Mouse (Mus musculus) thymus, adult 2 months (tissue): ENCODE data around the gene Tlk1. TPM values are rescaled to one million over a fixed set of nuclear protein-coding genes. Genes with fewer than 3 reads are reported as not detected.

Experiments
- DNase-seq: peaks from one replicate; pipeline ENCODE4 v3.0.0; 2021
- H3K27ac ChIP-seq: fragments of 200-500 bp; 2 replicates; pipeline ENCODE4 v1.5.1; 2012; ENCODE audit warnings: low read length, control low read depth; ENCODE audit not compliant: control insufficient read depth, insufficient read depth
- H3K27me3 ChIP-seq: fragments of 200-500 bp; 2 replicates; pipeline ENCODE4 v1.6.1; 2012; ENCODE audit warnings: mild to moderate bottlenecking, low read length, moderate library complexity, mixed read lengths; ENCODE audit not compliant: control insufficient read depth, insufficient read depth
- H3K36me3 ChIP-seq: fragments of 200-500 bp; 2 replicates; pipeline ENCODE4 v1.6.1; 2012; ENCODE audit warnings: mild to moderate bottlenecking, low read length, moderate library complexity; ENCODE audit not compliant: control insufficient read depth, insufficient read depth
- H3K4me1 ChIP-seq: fragments of 200-500 bp; replicated peaks from 2 replicates; pipeline ENCODE4 v1.6.1; 2012; ENCODE audit warnings: low read length; ENCODE audit not compliant: control insufficient read depth, insufficient read depth
- H3K4me3 ChIP-seq: fragments of 200-500 bp; 2 replicates; pipeline ENCODE4 v1.5.1; 2012; ENCODE audit warnings: mild to moderate bottlenecking, low read length, control low read depth, moderate library complexity; ENCODE audit not compliant: control insufficient read depth, insufficient read depth
- CTCF ChIP-seq: fragments of 200-500 bp; IDR thresholded peaks from 2 replicates; pipeline ENCODE4 v1.5.1; 2012; ENCODE audit warnings: mild to moderate bottlenecking, control low read depth, low read length, moderate library complexity, borderline replicate concordance; ENCODE audit not compliant: control insufficient read depth, poor library complexity, insufficient read depth; ENCODE audit errors: extremely low read depth
- POLR2A ChIP-seq: fragments of 200-500 bp; IDR thresholded peaks from 2 replicates; pipeline ENCODE4 v1.6.1; 2012; ENCODE audit warnings: mild to moderate bottlenecking, low read length, control low read depth, moderate library complexity; ENCODE audit not compliant: control insufficient read depth, poor library complexity, insufficient read depth; ENCODE audit errors: extremely low read depth
- WGBS: fragments of 180-500 bp; shearing (Covaris S2); methylation state at CpG from one replicate; pipeline ENCODE4 v1.1.7; 2018; 5-methylcytosine and 5-hydroxymethylcytosine counted together
- polyA plus RNA-seq: library from polyadenylated mRNA; depleted of rRNA; stranded (reverse); fragments of >200 nt; gene quantifications from 2 replicates; pipeline ENCODE4 v1.2.3, GENCODE M21; 2012

Tlk1 gene
- polyA plus RNA-seq, 1 experiment, result 25.4 TPM

DNA sequence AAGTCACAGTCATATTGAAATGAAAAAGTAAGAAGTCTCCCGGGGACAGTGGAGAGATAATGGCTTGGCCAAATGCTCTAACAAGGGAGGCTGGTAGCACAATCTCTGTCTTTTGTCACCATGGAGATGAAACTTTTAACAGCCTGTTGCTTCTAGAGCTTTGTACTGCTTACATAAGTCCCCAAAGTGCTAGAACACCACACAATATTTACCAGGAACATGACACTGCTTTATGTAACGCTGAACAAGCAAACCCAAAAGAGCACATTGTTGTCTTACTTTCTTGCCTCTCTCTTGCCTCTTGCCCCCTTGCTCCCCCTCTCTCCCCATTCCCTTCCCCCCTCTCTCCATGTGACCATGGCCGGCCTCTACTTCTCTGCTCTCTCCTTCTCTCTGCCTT lies 41.7 kb upstream of the Tlk1 start:
- H3K4me3 ChIP-seq, result no peak overlapping the region
- no peak for TF ChIP-seq POLR2A
- TF ChIP-seq CTCF, result no peak
- peaks cover 11% of the 10 kb centered on the region for H3K4me1 ChIP-seq
- WGBS, result 92% methylated on average over 3 of the region's 3 CpGs
- no peak for DNase-seq
- no peaks in the 10 kb centered on the region; the same call in 1 of the 2 replicates for H3K27me3 ChIP-seq
- no peaks in the 10 kb centered on the region for H3K36me3 ChIP-seq
- H3K27ac ChIP-seq, result no peak overlapping the region

GRCm38 (mm10) chr2:70862881-70863280 lies 37.4 kb upstream of the Tlk1 start:
- WGBS, result 96% methylated on average over 5 of the region's 5 CpGs
- Histone ChIP-seq H3K4me3 (no peak overlapping the region), H3K36me3 (no peaks in the 10 kb centered on the region), H3K27me3 (no peaks in the 10 kb centered on the region; the same call in 1 of the 2 replicates), H3K27ac (no peak overlapping the region), H3K4me1 (no peaks in the 10 kb centered on the region)
- no peak for DNase-seq
- TF ChIP-seq CTCF (no peak), POLR2A (no peak)

DNA sequence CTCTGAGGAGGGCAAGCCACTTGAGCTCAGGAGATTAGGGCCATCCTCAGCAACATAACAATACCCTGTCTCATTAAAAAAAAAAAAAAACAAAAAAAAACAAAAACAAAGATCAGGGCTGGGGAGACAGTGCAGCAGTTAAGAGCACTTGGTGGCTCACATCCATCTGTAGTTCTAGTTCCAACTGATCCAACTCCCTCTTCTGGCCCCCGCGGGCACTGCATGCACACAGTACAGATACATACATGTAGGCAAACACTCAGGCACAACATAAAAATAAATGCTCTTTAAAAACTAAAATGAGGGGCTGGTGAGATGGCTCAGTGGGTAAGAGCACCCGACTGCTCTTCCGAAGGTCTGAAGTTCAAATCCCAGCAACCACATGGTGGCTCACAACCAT lies 34.2 kb upstream of the Tlk1 start:
- TF ChIP-seq POLR2A (no peak), CTCF (no peak)
- Histone ChIP-seq H3K4me1 (no peaks in the 10 kb centered on the region), H3K27me3 (no peaks in the 10 kb centered on the region), H3K4me3 (no peak overlapping the region), H3K36me3 (no peaks in the 10 kb centered on the region), H3K27ac (no peak overlapping the region)
- WGBS, result 97% methylated on average over 4 of the region's 4 CpGs
- DNase-seq, result no peak

DNA sequence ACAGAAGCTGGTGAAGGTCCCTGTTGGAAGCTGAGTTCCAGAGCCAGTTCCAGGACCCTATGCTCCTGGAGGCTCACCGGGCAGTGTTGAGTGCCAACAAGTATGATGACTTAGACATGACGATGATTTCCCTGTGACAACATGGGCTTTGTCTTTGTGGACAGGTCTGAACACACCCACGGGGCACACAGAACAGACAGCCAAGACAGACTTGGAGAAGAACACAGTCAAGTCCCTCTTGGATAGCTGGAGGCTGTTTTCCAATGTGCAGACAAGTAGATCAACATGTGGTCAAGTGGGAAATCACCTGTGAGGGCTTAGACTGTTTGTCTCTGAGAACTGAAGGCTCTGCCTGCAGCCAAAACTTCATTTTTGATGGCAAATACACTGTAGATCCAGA lies 31.4 kb upstream of the Tlk1 start:
- no peak for TF ChIP-seq POLR2A
- no peak for TF ChIP-seq CTCF
- no peak for DNase-seq
- 98% methylated on average over 3 of the region's 3 CpGs for WGBS
- H3K36me3 ChIP-seq, result no peaks in the 10 kb centered on the region
- H3K27me3 ChIP-seq, result no peaks in the 10 kb centered on the region
- H3K4me1 ChIP-seq, result peaks cover 4% of the 10 kb centered on the region
- no peak overlapping the region for H3K4me3 ChIP-seq
- no peak overlapping the region for H3K27ac ChIP-seq

- 77% methylated on average over 8 of the region's 8 CpGs for WGBS
- no peak overlapping the region for H3K27ac ChIP-seq
- DNase-seq, result no peak
- H3K27me3 ChIP-seq, result no peaks in the 10 kb centered on the region
- TF ChIP-seq CTCF (no peak), POLR2A (no peak)
- H3K4me3 ChIP-seq, result no peak overlapping the region
- no peaks in the 10 kb centered on the region for H3K36me3 ChIP-seq
- peaks cover 4% of the 10 kb centered on the region for H3K4me1 ChIP-seq
These were observed 28.8 kb upstream of the Tlk1 start for GRCm38 (mm10) chr2:70854231-70854888.

GRCm38 (mm10) chr2:70853329-70853728 lies 27.8 kb upstream of the Tlk1 start:
- no peak for DNase-seq
- Histone ChIP-seq H3K36me3 (no peaks in the 10 kb centered on the region), H3K4me3 (no peak overlapping the region), H3K27ac (no peak overlapping the region), H3K4me1 (peaks cover 4% of the 10 kb centered on the region), H3K27me3 (no peaks in the 10 kb centered on the region)
- WGBS, result 88% methylated on average over 7 of the region's 7 CpGs
- TF ChIP-seq CTCF (no peak), POLR2A (no peak)

GRCm38 (mm10) chr2:70852796-70853221 lies 27.3 kb upstream of the Tlk1 start:
- WGBS, result 81% methylated on average over 11 of the region's 11 CpGs
- no peak overlapping the region for H3K4me3 ChIP-seq
- no peak for TF ChIP-seq POLR2A
- TF ChIP-seq CTCF, result no peak

More at GRCm38 (mm10) chr2:70852796-70853221, 27.3 kb upstream of the Tlk1 start:
- H3K36me3 ChIP-seq, result no peaks in the 10 kb centered on the region
- H3K27ac ChIP-seq, result no peak overlapping the region
- DNase-seq, result no peak
- H3K27me3 ChIP-seq, result no peaks in the 10 kb centered on the region
- H3K4me1 ChIP-seq, result peaks cover 4% of the 10 kb centered on the region
